Mouse (Mus musculus): ENCODE data around the gene Mief1. TPM values are rescaled to one million over a fixed set of nuclear protein-coding genes. Genes with fewer than 3 reads are reported as not detected.
A peak's percentile ranks its signal among the peaks of the same experiment; 100 is the strongest.

Gene Mief1
- polyA plus RNA-seq, 1 experiment from 2014 or later: 12.6 TPM

- no peaks in the 10 kb centered on the region for H3K9me3 ChIP-seq (ENCODE audit: control insufficient read depth, low read length)
- ATAC-seq (ENCODE audit: low FRiP score, low TSS enrichment): no peak
Observed at GRCm38 (mm10) chr15:80260677-80261076, 26.9 kb downstream of the Mief1 start.

GRCm38 (mm10) chr15:80261100-80261499 lies 27.3 kb downstream of the Mief1 start:
- DNase-seq (ENCODE audit: low spot score): no peak
- Histone ChIP-seq H3K9me3 (ENCODE audit: control insufficient read depth, low read length) (no peaks in the 10 kb centered on the region), H3K27ac (replicated peaks) (no peak overlapping the region), H3K9ac (ENCODE audit: low read length) (no peak overlapping the region), H3K4me3 (ENCODE audit: low read depth, low read length) (no peak overlapping the region), H3K4me2 (replicated peaks; ENCODE audit: low read depth) (no peak overlapping the region), H3K36me3 (ENCODE audit: control insufficient read depth, insufficient read depth, low read length) (peaks cover 18% of the 10 kb centered on the region), H3K27me3 (ENCODE audit: control insufficient read depth, insufficient read depth, low read length) (no peaks in the 10 kb centered on the region), H3K4me1 (replicated peaks; ENCODE audit: control insufficient read depth, insufficient read depth) (peaks cover 7% of the 10 kb centered on the region; the same call in 1 of the 2 replicates)
- TF ChIP-seq CTCF (IDR thresholded peaks at IDR 0.05; ENCODE audit: low read depth): no peak
- TF ChIP-seq EP300 (optimal IDR thresholded peaks at IDR 0.05): no peak
- 75% methylated on average over 7 of the region's 7 CpGs for WGBS
- ATAC-seq (ENCODE audit: low FRiP score, low TSS enrichment): no peak

More at GRCm38 (mm10) chr15:80260677-80261076, 26.9 kb downstream of the Mief1 start:
- no peak overlapping the region for H3K27ac ChIP-seq (replicated peaks)
- no peak overlapping the region for H3K4me3 ChIP-seq (ENCODE audit: low read depth, low read length)
- TF ChIP-seq CTCF (IDR thresholded peaks at IDR 0.05; ENCODE audit: low read depth) (peak; percentile 95), EP300 (optimal IDR thresholded peaks at IDR 0.05) (no peak)
- 8% methylated on average over 3 of the region's 3 CpGs for WGBS
- H3K4me1 ChIP-seq (replicated peaks; ENCODE audit: control insufficient read depth, insufficient read depth): peaks cover 7% of the 10 kb centered on the region; the same call in 1 of the 2 replicates
- no peak overlapping the region for H3K9ac ChIP-seq (ENCODE audit: low read length)
- H3K36me3 ChIP-seq (ENCODE audit: control insufficient read depth, insufficient read depth, low read length): peaks cover 18% of the 10 kb centered on the region
- no peak overlapping the region for H3K4me2 ChIP-seq (replicated peaks; ENCODE audit: low read depth)
- no peaks in the 10 kb centered on the region for H3K27me3 ChIP-seq (ENCODE audit: control insufficient read depth, insufficient read depth, low read length)
- peak; percentile 88 for DNase-seq (ENCODE audit: low spot score)

GRCm38 (mm10) chr15:80263610-80264575 lies 30.1 kb downstream of the Mief1 start, which contains the start of gene Rps19bp1:
Gene Rps19bp1 (minus strand): TSS chr15:80264315.
- WGBS: under 1% methylated on average over 66 of the region's 66 CpGs
- Histone ChIP-seq H3K9ac (ENCODE audit: low read length) (peak within 1 kb of the TSS; percentile 80), H3K36me3 (ENCODE audit: control insufficient read depth, insufficient read depth, low read length) (0 out of 2 replicates have a peak, but pooled peaks cover 2% of the 10 kb centered on the region), H3K4me3 (ENCODE audit: low read depth, low read length) (peak within 1 kb of the TSS; percentile 83), H3K4me2 (replicated peaks; ENCODE audit: low read depth) (peak within 1 kb of the TSS; percentile 73), H3K27ac (replicated peaks) (peak within 1 kb of the TSS; percentile 63; the same call in 1 of the 2 replicates), H3K27me3 (ENCODE audit: control insufficient read depth, insufficient read depth, low read length) (no peaks in the 10 kb centered on the region), H3K4me1 (replicated peaks; ENCODE audit: control insufficient read depth, insufficient read depth) (no peaks in the 10 kb centered on the region), H3K9me3 (ENCODE audit: control insufficient read depth, low read length) (no peaks in the 10 kb centered on the region)
- TF ChIP-seq CTCF (IDR thresholded peaks at IDR 0.05; ENCODE audit: low read depth) (peak; percentile 26; the same call in 1 of the 2 replicates), EP300 (optimal IDR thresholded peaks at IDR 0.05) (no peak)
- DNase-seq (ENCODE audit: low spot score) (peak; percentile 94), ATAC-seq (ENCODE audit: low FRiP score, low TSS enrichment) (peak; percentile 89)

GRCm38 (mm10) chr15:80266281-80266680 lies 32.5 kb downstream of the Mief1 start:
- Histone ChIP-seq H3K9me3 (ENCODE audit: control insufficient read depth, low read length) (no peaks in the 10 kb centered on the region), H3K4me2 (replicated peaks; ENCODE audit: low read depth) (no peak overlapping the region), H3K9ac (ENCODE audit: low read length) (no peak overlapping the region), H3K4me3 (ENCODE audit: low read depth, low read length) (no peak overlapping the region), H3K36me3 (ENCODE audit: control insufficient read depth, insufficient read depth, low read length) (no peaks in the 10 kb centered on the region), H3K27ac (replicated peaks) (no peak overlapping the region), H3K4me1 (replicated peaks; ENCODE audit: control insufficient read depth, insufficient read depth) (no peaks in the 10 kb centered on the region), H3K27me3 (ENCODE audit: control insufficient read depth, insufficient read depth, low read length) (no peaks in the 10 kb centered on the region)
- WGBS: 2% methylated on average over 2 of the region's 2 CpGs
- ATAC-seq (ENCODE audit: low FRiP score, low TSS enrichment) (0 out of 2 replicates have a peak, but pooled peaks have one; percentile 21), DNase-seq (ENCODE audit: low spot score) (peak; percentile 83)
- TF ChIP-seq CTCF (IDR thresholded peaks at IDR 0.05; ENCODE audit: low read depth) (peak; percentile 95), EP300 (optimal IDR thresholded peaks at IDR 0.05) (no peak)

- Histone ChIP-seq H3K27ac (replicated peaks) (no peak overlapping the region), H3K4me1 (replicated peaks; ENCODE audit: control insufficient read depth, insufficient read depth) (no peaks in the 10 kb centered on the region), H3K9ac (ENCODE audit: low read length) (no peak overlapping the region), H3K9me3 (ENCODE audit: control insufficient read depth, low read length) (no peaks in the 10 kb centered on the region), H3K27me3 (ENCODE audit: control insufficient read depth, insufficient read depth, low read length) (no peaks in the 10 kb centered on the region), H3K36me3 (ENCODE audit: control insufficient read depth, insufficient read depth, low read length) (no peaks in the 10 kb centered on the region), H3K4me3 (ENCODE audit: low read depth, low read length) (no peak overlapping the region), H3K4me2 (replicated peaks; ENCODE audit: low read depth) (no peak overlapping the region)
- no peak for TF ChIP-seq EP300 (optimal IDR thresholded peaks at IDR 0.05)
- no peak for TF ChIP-seq CTCF (IDR thresholded peaks at IDR 0.05; ENCODE audit: low read depth)
- no peak for ATAC-seq (ENCODE audit: low FRiP score, low TSS enrichment)
- DNase-seq (ENCODE audit: low spot score): no peak
- WGBS: 80% methylated on average over 3 of the region's 3 CpGs
Observed at GRCm38 (mm10) chr15:80271858-80272396, 38.1 kb downstream of the Mief1 start.
